Mouse (Mus musculus) myocyte (in vitro differentiated cells): Measurements from ENCODE around the gene Gpr156.

ENCODE experiments used
- E2F4 ChIP-seq: IDR thresholded peaks from one replicate; pipeline ENCODE4 v1.6.1; 2011; ENCODE audit warnings: mild to moderate bottlenecking, control low read depth, moderate library complexity; ENCODE audit not compliant: insufficient read depth
- POLR2A ChIP-seq: IDR thresholded peaks from one replicate; pipeline ENCODE4 v1.6.1; 2011; ENCODE audit warnings: low read depth, mild to moderate bottlenecking, control low read depth, moderate library complexity; ENCODE audit not compliant: insufficient read length
- POLR2AphosphoS2 ChIP-seq: IDR thresholded peaks from one replicate; pipeline ENCODE4 v1.6.1; 2011; ENCODE audit warnings: low read depth, control low read depth; ENCODE audit not compliant: insufficient read length
- TCF3 ChIP-seq: IDR thresholded peaks from one replicate; pipeline ENCODE4 v1.6.1; 2011; ENCODE audit warnings: low read depth, control low read depth; ENCODE audit not compliant: insufficient read length
- USF1 ChIP-seq: IDR thresholded peaks from one replicate; pipeline ENCODE4 v1.6.1; 2011; ENCODE audit warnings: low read depth, mild to moderate bottlenecking, control low read depth, moderate library complexity

GRCm38 (mm10) chr16:38047781-38048558 is 131.7 kb downstream of the Gpr156 start:
- TF ChIP-seq E2F4 (no peak), POLR2AphosphoS2 (no peak), USF1 (no peak), POLR2A (no peak), TCF3 (no peak)
